Mouse (Mus musculus) megakaryocyte-erythroid progenitor cell, adult 5 weeks (primary cell): ENCODE measurements around the gene Fggy. TPM values are rescaled to one million over a fixed set of nuclear protein-coding genes. Genes with fewer than 3 reads are reported as not detected.

Experiments used
- polyA plus RNA-seq: library from polyadenylated mRNA; stranded (reverse); fragments of >175 nt; gene quantifications from 2 replicates; pipeline ENCODE4 v1.2.3, GENCODE M21; 2012

The Fggy gene
- 0.37 and 0.69 TPM in 2 replicates for polyA plus RNA-seq

DNA sequence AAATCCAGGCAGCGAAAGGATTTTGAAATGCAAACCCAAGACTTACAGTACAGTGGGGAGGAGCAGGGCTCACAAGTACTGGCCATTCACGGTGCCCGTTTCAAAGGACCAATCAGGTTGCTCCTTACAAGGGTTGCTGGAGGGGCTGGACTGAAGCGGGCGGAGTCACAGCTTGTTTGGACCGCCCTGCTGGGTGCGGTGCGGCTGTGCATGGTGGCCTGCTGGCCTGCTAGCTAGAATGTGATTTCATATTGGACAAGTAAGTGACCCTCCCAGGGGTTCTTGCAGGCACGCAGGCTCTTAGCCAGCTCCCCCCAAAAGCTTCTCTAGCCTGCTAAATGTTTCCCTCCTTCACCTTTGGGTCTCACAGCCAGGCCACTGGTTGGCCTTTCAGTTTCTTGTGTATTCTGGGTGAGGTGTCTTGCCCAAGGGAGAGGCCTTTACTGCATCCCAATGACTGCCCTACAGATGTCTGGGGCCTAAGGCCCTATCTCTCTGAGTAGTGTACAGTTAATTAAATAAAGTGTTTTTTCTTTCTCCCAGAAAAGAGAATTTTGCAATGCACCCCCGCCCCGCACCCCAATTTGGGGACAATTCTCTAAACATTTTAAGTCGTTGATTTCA lies at the start of gene Fggy:
Gene Fggy, plus strand, starts transcription at position 175 of the 624 bp plus-strand sequence.

DNA sequence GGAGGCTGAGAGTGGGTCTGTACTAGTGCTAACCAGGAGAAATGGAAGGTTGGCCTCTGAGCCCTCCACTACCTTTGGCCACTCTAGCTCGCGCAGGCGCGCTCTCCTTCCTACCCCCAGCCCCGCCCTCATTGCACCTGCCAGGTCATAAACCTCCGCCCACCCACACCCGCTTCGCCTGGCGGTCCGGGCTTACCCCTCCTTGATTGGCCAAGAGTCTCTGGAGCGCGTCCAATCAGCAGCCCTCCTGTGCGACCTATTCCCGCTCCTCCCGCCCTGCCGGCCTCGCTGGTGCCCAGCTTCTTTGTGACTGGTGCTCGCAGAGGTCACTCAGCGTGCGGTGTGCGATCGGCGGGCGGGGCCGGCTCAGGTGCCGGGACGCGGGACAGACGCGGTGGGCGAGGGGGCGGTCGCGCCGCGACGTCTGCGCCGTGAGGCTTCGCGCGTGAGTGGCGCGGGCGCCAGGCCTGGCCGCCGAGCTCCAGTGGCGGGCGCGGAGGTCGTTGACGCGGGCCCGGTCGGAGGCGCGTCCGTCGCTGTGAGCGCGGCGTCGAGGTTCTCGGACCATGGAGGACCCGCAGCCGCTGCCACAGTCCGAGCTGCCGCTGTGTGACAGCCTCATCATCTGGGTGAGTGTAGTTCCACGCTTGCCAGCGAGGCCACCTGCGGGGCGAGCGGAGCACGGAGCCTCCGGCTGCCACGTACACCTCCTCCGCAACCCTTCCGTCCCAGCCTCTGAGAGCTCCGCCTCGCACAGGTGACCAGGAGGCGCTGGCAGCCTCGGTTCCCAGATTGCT lies 409.8 kb downstream of the Fggy start, which contains the start of gene Hook1:
Gene Hook1, plus strand, starts transcription at position 313 of the 797 bp plus-strand sequence.

